Mouse (Mus musculus) kidney, postnatal 14 days (tissue): Measurements from ENCODE around the gene Srp54b.
"Not testable (repeated sequence)": the region's sequence is repeated elsewhere in the genome, so short reads cannot be mapped to it uniquely, and the experiment has no call there.

Experiments used
- DNase-seq: peaks from one replicate; pipeline ENCODE4 v3.0.0; 2022; ENCODE audit warnings: mixed read lengths

Gene Srp54b

DNA sequence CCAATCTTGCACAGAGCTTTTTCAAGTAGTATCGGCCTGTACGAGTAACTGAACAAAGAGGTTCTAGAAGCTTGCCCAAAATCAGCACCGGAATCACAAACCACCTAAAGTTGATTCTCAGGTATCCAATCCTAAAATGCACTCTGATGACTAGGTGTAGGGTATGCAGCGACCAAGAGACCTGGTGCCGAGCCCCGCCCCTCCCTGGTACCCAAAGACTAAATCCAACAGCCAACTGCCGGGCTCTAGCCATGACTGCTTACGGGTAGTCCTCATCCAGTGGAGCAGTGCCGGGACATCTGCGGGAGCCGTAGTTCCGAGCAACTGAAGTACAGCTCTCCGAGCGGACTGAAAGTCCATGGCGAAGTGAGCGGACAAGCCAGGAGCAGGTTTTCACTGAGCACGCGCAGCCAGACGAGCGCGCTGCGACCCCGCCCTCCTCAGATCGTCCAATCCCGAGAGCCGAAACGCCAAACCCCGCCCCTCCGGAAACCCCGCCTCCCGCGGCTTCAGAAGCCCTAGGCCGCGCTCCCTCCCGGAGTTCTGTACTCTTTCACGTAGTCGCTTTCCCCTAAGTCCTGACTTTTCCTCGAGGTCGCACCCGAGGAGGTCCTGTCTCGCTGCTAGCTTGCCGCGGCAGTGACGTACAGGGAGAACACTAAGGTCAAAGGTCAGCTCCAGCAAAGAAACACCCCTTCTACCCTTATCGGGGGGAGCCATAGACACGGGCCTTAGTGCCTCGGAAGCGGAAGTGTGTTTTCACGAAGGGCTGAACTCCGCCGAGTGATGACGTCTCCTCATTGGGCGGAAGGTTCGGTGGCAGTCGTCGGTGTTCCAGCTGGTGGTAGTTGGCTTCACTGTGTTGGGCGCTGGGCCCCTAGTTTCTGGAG lies at the start of gene Srp54b:
Gene Srp54b, plus strand, starts transcription at position 546 of the 890 bp plus-strand sequence.
- not testable (repeated sequence) for DNase-seq

DNA sequence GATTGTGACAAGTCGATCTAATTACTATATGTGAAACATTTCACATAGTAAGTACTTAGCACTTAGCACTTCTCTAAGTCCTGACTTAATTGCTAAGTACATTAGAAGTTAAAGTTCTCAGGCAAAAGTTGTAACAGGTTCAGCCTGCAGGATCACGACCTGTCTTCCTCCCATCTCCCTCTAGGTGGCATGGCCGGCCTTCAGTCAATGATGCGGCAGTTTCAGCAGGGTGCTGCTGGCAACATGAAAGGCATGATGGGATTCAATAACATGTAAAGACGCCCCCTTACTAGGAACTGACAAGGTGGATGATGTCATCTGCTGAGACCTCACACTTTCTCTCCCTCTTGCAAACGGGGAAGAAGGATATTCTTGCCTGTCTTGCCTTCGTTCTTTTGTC lies 42.3 kb upstream of the Srp54b start:
- DNase-seq = not testable (repeated sequence)

DNA sequence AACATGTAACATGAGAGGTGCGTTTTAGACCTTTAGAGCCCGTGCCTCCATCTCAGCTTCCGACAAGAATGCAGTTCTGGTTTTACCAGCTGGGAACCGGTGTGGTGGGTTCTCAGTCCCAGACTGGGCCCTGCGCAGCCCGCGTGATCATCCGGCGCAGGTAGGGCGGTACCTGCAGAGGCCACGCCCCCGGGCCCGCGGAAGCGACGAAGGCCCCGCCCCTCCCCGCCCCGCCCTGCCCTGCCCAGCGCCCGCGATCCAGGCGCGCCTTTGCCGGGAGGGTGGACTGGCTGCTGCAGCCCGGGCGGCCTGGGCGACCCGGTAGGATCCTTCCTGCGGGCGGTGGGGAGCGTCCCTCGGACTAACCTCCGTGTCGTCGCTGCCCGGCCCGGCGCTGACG lies 30.7 kb upstream of the Srp54b start, which contains the start of gene Fam177a:
Gene Fam177a, plus strand, starts transcription at position 228 of the 400 bp plus-strand sequence.
- DNase-seq = not testable (repeated sequence)

GRCm38 (mm10) chr12:55124731-55125130 lies 30.2 kb upstream of the Srp54b start:
- DNase-seq = not testable (repeated sequence)

DNA sequence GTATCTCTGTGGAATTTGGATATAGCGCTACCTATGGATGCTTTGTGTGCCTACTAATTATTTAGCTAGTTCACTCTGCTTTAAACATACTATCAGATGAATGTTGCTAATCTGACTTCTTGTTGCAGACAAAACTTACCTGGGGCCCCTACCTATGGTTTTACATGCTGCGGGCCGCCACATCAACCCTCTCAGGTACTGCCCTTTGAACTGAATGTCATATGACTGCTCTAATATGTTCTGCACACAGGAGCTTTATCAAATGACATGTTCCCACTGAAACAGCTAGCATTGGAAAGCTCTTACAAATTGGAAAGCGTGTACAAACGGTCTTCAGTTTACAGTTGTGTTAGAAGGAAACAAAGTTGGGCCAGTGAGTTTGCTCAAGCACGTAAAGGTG lies 19.4 kb upstream of the Srp54b start:
- not testable (repeated sequence) for DNase-seq

DNA sequence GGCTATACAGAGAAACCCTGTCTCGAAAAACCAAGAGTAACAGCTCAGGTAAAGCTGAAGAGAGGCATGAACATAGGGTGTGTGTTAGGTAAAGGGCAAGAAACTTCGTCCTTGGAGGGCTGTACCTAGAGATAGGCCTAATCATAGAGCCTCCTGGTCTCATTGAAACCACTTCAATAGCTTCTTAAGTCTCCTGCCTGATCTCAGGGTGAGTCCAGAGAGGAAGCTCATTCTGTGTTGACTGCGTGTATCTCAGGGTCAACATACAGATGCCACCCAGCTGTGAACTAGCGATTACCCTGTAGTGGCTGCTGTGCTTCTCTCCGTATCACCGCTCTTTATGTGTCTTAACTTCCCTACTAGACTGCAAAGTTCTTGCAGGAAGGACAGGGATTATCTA lies 17.0 kb upstream of the Srp54b start:
- not testable (repeated sequence) for DNase-seq

DNA sequence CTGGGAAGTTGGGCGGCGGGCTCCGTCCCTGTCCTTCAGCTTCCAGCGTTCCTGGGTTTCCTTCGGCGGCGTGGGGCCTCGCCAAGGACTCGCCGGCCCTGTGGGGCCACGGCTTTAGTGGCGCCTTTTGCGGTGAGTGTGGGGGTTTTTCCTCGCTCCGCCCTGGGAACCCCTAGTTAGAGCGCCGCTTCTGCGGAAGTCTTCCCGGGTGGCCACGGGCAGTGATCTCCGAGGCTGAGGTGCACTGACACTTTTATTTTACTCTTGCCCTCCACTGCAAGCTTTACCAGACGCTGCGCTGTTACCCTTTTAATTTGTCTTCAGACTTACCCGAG lies 512 bp downstream of the Srp54b start:
- not testable (repeated sequence) for DNase-seq

DNA sequence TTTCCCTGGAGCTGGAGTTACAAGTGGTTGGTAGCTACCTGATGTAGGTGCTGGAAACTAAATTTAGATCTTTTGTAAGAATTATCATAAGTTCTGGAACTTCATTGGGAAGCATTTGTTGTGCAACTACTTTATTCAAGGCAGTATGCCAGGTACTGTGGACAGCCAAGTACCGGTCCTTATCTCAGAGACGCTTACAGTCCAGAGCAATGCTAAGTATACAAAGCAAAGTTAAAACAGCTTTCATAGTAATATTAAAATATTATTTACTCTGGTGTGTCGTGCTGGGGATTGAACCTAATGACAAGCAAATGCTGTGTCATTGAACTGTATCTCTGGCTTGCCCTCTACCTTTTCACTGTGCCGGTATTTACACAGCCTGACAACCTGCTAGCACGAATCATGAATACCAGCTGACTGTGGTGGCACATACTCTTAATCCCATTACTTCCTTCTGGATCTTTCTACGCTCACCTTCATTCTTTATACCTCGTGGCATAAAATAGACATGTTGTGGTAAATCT lies 12.2 kb downstream of the Srp54b start:
- not testable (repeated sequence) for DNase-seq

- not testable (repeated sequence) for DNase-seq
These were observed 32.8 kb downstream of the Srp54b start for GRCm38 (mm10) chr12:55187686-55188085.

DNA sequence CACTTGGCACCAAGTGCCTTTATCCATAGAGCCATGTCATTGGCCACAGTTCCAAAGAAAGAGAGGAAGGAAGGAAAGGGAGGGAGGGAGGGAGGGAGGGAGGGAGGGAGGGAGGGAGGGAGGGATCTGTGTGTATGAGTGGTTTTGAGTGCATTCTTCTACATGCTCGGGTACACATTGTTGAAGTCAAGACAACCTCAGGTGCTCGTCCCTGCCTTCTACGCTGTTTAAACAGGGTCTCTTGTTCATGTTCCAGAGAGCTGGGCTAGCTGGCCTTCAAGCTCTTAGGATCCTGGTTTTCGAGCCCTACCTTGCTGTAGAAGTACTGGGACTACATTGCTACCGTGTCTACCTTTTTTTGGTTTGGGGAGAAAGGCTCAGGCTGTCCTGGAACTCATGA lies 34.2 kb downstream of the Srp54b start:
- DNase-seq = not testable (repeated sequence)

GRCm38 (mm10) chr12:55199306-55199705 lies 44.4 kb downstream of the Srp54b start, which contains the start of gene 1700047I17Rik2:
Gene 1700047I17Rik2, plus strand, starts transcription at chr12:55199592.
- not testable (repeated sequence) for DNase-seq

GRCm38 (mm10) chr12:55199799-55200198 lies 44.9 kb downstream of the Srp54b start:
- not testable (repeated sequence) for DNase-seq

- not testable (repeated sequence) for DNase-seq
These were observed 58.0 kb downstream of the Srp54b start for GRCm38 (mm10) chr12:55212944-55213343.

GRCm38 (mm10) chr12:55229626-55230519 lies 75.0 kb downstream of the Srp54b start, which contains the start of gene Srp54c:
Gene Srp54c, plus strand, starts transcription at chr12:55230168.
- DNase-seq = not testable (repeated sequence)

- DNase-seq = not testable (repeated sequence)
These were observed 75.6 kb downstream of the Srp54b start for GRCm38 (mm10) chr12:55230520-55230861.
